Mouse (Mus musculus) liver, embryonic 14.5 days (tissue): ENCODE measurements around the gene Pmf1.
"Not testable (repeated sequence)": the region's sequence is repeated elsewhere in the genome, so short reads cannot be mapped to it uniquely, and the experiment has no call there.

ENCODE experiments used
- CTCF ChIP-seq: IDR thresholded peaks from 2 replicates; pipeline ENCODE4 v1.5.1; 2016; ENCODE audit warnings: antibody characterized with exemption, low read depth, control low read depth
- EP300 ChIP-seq: IDR thresholded peaks from 2 replicates; pipeline ENCODE4 v1.6.1; 2016; ENCODE audit warnings: antibody characterized with exemption, low read depth

DNA sequence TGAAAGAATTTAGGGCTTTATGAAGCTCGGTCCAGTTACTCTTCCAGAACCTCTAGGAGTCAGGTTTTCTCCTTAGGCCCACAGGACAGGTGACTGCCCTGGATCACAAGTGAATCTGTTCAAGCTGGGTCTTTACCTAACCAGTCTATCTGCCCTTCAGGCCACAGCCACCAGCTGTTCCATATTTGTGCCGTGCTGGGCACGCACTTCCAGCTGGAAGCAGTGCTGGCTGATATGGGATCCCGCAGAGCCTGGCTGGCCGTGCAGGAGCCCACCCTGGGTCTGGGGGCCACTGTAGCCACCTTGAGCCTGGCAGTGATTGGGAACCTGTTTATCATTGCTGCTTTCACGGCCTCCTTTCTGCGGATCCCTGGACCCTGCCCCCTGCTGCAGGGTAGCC, 33.5 kb downstream of the Pmf1 start:
- not testable (repeated sequence) for TF ChIP-seq CTCF, EP300
